Mouse (Mus musculus) left cerebral cortex, postnatal 14 days (tissue): ENCODE measurements at regions not wholly inside any gene's neighbourhood (a gene's known extent, or its start where the extent isn't known, plus 50 kb on each side); places are given as distances from the start of the nearest gene placed in this dataset.
A peak's percentile ranks its signal among the peaks of the same experiment; 100 is the strongest.

Experiments
- DNase-seq, 2 experiments: peaks; one replicate each; pipeline ENCODE4 v3.0.0; 2021 to 2022; ENCODE audit warnings: low spot score in 2 of 2, mixed read lengths in 1 of 2
- intact Hi-C: fragments of 180-260 bp; cut with DNase I; formaldehyde crosslinking; loops from one replicate; pipeline ENCODE4 v1.15.1; 2025

DNA sequence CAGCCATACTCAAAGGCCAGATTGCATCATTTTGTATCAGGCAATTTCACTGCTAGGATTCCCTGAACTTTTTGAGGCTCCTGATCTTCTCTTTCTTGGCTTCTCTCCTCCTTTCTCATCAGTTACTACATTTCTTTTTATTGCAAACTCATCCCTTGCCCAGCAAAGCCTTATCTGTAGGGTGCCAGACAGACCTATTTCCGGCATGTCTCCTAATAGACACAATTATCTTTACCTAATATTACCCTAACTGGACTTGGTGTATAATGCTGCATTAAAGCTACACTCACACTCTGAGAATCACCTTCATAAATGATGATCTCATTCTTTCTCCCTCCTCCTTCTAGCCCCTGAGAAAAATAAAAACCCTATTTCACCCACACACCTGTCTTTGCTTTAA is 396.3 kb upstream of the Nrg3 start:
- no peak for DNase-seq
- intact Hi-C loops: no loop called here

GRCm38 (mm10) chr14:39867163-39867562 is 394.3 kb upstream of the Nrg3 start:
- intact Hi-C loops: no loop called here
- no peak for DNase-seq

GRCm38 (mm10) chr14:39860141-39860540 is 387.3 kb upstream of the Nrg3 start:
- DNase-seq: no peak
- intact Hi-C loops: no loop called here

DNA sequence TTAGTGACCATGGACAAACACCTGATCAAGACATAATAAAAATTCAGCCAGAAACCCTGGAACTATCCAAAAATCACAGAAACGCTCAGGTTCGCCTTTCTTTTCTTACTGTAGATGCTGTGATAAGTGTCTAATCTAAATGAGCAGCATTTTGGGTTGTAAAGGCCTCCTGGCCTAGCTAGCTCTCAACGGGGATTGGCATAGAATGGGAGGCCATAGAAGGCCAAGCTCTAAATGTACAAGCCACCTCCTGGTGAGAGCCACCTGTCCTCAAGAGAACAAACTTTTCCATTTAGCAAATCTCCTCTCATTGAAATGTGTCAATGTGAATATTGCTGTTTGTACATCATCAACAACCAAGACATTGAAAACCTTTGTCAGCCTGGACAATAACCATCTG is 386.4 kb upstream of the Nrg3 start:
- no peak for DNase-seq
- intact Hi-C loops: no loop called here

- peak in 1 of 2 experiments; percentile 2 for DNase-seq
Measured at GRCm38 (mm10) chr14:39853001-39853400, 380.1 kb upstream of the Nrg3 start.

DNA sequence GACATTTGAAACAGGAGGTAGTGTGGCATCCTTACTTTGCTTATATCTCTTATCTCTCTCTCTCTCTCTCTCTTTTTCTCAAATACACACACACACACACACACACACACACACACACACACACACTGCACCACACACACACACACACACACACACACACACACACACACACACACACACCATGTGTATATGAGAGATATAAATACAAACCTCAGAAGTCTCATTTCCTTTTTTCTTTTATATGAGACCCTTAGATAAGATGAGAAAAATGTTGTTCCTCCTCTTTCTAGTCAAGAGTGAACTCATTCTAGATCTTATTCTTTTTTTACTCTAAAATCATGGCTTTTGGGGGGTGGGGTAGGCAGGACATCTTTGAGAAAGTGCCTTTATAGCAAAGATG is 379.6 kb upstream of the Nrg3 start:
- intact Hi-C loops: no loop called here
- DNase-seq: no peak

More at GRCm38 (mm10) chr14:39853001-39853400, 380.1 kb upstream of the Nrg3 start:
- intact Hi-C loops: no loop called here
